Mouse (Mus musculus) ES-E14 (cell line): ENCODE data around the gene Kif26b.

Experiments used
- CHD2 ChIP-seq: IDR thresholded peaks from 2 replicates; pipeline ENCODE4 v1.6.1; 2014; ENCODE audit warnings: mild to moderate bottlenecking, low read depth, low read length, inconsistent platforms
- ZNF384 ChIP-seq: IDR thresholded peaks from 2 replicates; pipeline ENCODE4 v1.6.1; 2012; ENCODE audit warnings: low read depth, low read length, inconsistent platforms

- TF ChIP-seq ZNF384 (no peak), CHD2 (no peak)
Measured at GRCm38 (mm10) chr1:178850569-178850968, 321.6 kb downstream of the Kif26b start.
